9 mouse cellular contexts compared by ENCODE assay signal in the genomic region with DNA sequence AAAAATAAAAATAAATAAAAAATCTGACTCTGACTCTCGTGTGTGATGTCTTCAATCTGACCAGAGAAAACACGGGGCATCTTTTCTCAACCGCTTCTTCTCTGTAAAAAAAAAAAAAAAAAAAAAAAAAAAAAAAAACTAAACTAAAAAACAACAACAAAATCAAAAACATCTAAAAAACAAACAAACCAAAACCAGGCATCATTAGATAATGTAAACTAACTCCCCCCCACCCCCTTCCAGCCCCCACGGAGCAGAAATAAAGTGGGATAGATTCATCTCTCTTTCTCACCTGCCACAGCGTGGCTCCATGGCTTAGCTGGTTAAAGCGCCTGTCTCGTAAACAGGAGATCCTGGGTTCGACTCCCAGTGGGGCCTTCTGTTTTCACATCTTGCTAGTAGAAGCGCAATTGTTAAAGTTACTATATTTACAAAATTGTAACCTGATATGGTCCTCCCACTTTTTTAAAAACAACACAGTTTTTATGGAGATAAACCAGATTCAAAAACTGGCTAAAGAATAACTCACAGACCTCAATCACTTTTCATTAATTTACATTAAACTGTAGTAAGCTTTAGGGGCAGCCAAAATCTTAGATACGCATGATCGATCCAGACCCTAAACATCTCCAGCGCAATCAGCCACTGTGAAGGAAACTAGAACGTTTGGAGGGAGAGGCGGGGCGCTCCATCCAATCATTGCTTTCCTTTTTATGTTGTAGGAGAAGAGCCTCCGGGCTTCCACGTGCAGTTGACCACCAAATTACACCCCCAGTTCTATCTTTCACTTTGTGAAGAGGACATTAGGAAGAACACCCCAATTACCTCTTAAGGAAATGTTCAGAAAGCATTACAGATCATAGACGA. TPM values are rescaled to one million over a fixed set of nuclear protein-coding genes. Genes with fewer than 3 reads are reported as not detected.
DNase-seq lines count a peak whose midpoint lies in the region; ATAC-seq lines count a peak whose summit lies in the region.
"Had no signal": no experiment of that assay in that cellular context is flagged by ENCODE, and none has a peak within 500 bp of the region (broad histone marks: within the 10 kb centered on the region; RNA-seq: fewer than 3 reads in every experiment).

No protein-coding gene starts in this region.

- H3K4me3 ChIP-seq in heart, embryonic 10.5 days, result peak overlapping the region; percentile 63
- H3K4me3 ChIP-seq in embryonic facial prominence, embryonic 14.5 days (ENCODE audit: low read depth, low read length), result peak overlapping the region; percentile 33
- H3K4me3 ChIP-seq in intestine, embryonic 15.5 days (replicated peaks), result peak overlapping the region; percentile 30; the same call in 1 of the 2 replicates
- H3K4me3 ChIP-seq in liver, embryonic 13.5 days (replicated peaks), result peak overlapping the region; percentile 45
- peak overlapping the region; percentile 25; the same call in 1 of the 2 replicates for H3K4me3 ChIP-seq in stomach, embryonic 14.5 days (ENCODE audit: low read depth, low read length)

- H3K36me3 ChIP-seq in heart, embryonic 10.5 days, result no peaks in the 10 kb centered on the region
- no peaks in the 10 kb centered on the region for H3K36me3 ChIP-seq in embryonic facial prominence, embryonic 14.5 days (ENCODE audit: control insufficient read depth, insufficient read depth, low read length)
- no peaks in the 10 kb centered on the region for H3K36me3 ChIP-seq in intestine, embryonic 15.5 days
- no peaks in the 10 kb centered on the region for H3K36me3 ChIP-seq in liver, embryonic 13.5 days
- no peaks in the 10 kb centered on the region for H3K36me3 ChIP-seq in stomach, embryonic 14.5 days (ENCODE audit: control insufficient read depth, insufficient read depth, low read length)
- H3K36me3 ChIP-seq: G1E had no signal

- H3K4me2 ChIP-seq in embryonic facial prominence, embryonic 14.5 days (ENCODE audit: low read depth, low read length), result peak overlapping the region; percentile 52
- peak overlapping the region; percentile 59 for H3K4me2 ChIP-seq in intestine, embryonic 15.5 days (replicated peaks)
- H3K4me2 ChIP-seq in liver, embryonic 13.5 days, result peak overlapping the region; percentile 54
- H3K4me2 ChIP-seq in stomach, embryonic 14.5 days (replicated peaks; ENCODE audit: low read depth, low read length), result peak overlapping the region; percentile 41

- peak; percentile 76 for DNase-seq in heart, embryonic 10.5 days (ENCODE audit: low spot score)
- DNase-seq in heart, adult 9 months (ENCODE audit: low spot score in 2 of 2), result no peak
- DNase-seq in Muller cell, postnatal 12 days (ENCODE audit: inconsistent ontology term), result peak; percentile 58
- peak; percentile 64 for DNase-seq in embryonic facial prominence, embryonic 14.5 days (ENCODE audit: low spot score)
- no peak for DNase-seq in liver, embryonic 13.5 days

- WGBS in heart, embryonic 10.5 days, result 18% methylated on average over 18 of the region's 18 CpGs
- 13% methylated on average over 18 of the region's 18 CpGs for WGBS in embryonic facial prominence, embryonic 14.5 days
- WGBS in intestine, embryonic 15.5 days, result 22% methylated on average over 18 of the region's 18 CpGs
- WGBS in liver, embryonic 13.5 days (ENCODE audit: insufficient replicate concordance), result 15% methylated on average over 18 of the region's 18 CpGs
- WGBS in stomach, embryonic 14.5 days, result 19% methylated on average over 18 of the region's 18 CpGs

- H3K4me1 ChIP-seq in heart, embryonic 10.5 days, result peaks cover 7% of the 10 kb centered on the region; the same call in 1 of the 2 replicates
- H3K4me1 ChIP-seq in embryonic facial prominence, embryonic 14.5 days (ENCODE audit: control insufficient read depth, insufficient read depth, low read length), result no peaks in the 10 kb centered on the region; the same call in 1 of the 2 replicates
- no peaks in the 10 kb centered on the region for H3K4me1 ChIP-seq in intestine, embryonic 15.5 days (replicated peaks)
- H3K4me1 ChIP-seq in liver, embryonic 13.5 days (replicated peaks), result peaks cover 19% of the 10 kb centered on the region
- H3K4me1 ChIP-seq in stomach, embryonic 14.5 days (ENCODE audit: control insufficient read depth, insufficient read depth, low read length), result 0 out of 2 replicates have a peak, but pooled peaks cover 4% of the 10 kb centered on the region

- H3K27ac ChIP-seq in heart, embryonic 10.5 days, result no peak overlapping the region
- H3K27ac ChIP-seq in embryonic facial prominence, embryonic 14.5 days (replicated peaks; ENCODE audit: low read depth, low read length), result no peak overlapping the region
- no peak overlapping the region for H3K27ac ChIP-seq in intestine, embryonic 15.5 days
- H3K27ac ChIP-seq in liver, embryonic 13.5 days, result no peak overlapping the region
- H3K27ac ChIP-seq in stomach, embryonic 14.5 days (ENCODE audit: low read length), result no peak overlapping the region

- no peaks in the 10 kb centered on the region for H3K9me3 ChIP-seq in heart, embryonic 10.5 days
- no peaks in the 10 kb centered on the region for H3K9me3 ChIP-seq in embryonic facial prominence, embryonic 14.5 days (ENCODE audit: control insufficient read depth, low read length)
- H3K9me3 ChIP-seq in intestine, embryonic 15.5 days, result no peaks in the 10 kb centered on the region
- no peaks in the 10 kb centered on the region for H3K9me3 ChIP-seq in liver, embryonic 13.5 days (replicated peaks)
- H3K9me3 ChIP-seq in stomach, embryonic 14.5 days (ENCODE audit: control insufficient read depth, low read depth, low read length), result no peaks in the 10 kb centered on the region
- H3K9me3 ChIP-seq: G1E had no signal

- no peak for ATAC-seq in embryonic facial prominence, embryonic 14.5 days (ENCODE audit: low read depth)
- no peak for ATAC-seq in intestine, embryonic 15.5 days
- ATAC-seq in liver, embryonic 13.5 days (ENCODE audit: low read depth), result no peak
- ATAC-seq in stomach, embryonic 14.5 days (ENCODE audit: insufficient number of reproducible peaks, insufficient read depth, low FRiP score, low read depth), result no peak
- ATAC-seq in monocyte, adult 5-6 weeks (replicated peaks; ENCODE audit: insufficient number of reproducible peaks, low FRiP score, low TSS enrichment, poor library complexity, severe bottlenecking), result no peak

- H3K9ac ChIP-seq in embryonic facial prominence, embryonic 14.5 days (ENCODE audit: low read depth, low read length), result peak overlapping the region; percentile 45; the same call in 1 of the 2 replicates
- H3K9ac ChIP-seq in intestine, embryonic 15.5 days, result no peak overlapping the region
- H3K9ac ChIP-seq in liver, embryonic 13.5 days, result no peak overlapping the region
- H3K9ac ChIP-seq in stomach, embryonic 14.5 days (replicated peaks; ENCODE audit: low read depth, low read length), result no peak overlapping the region

- no peaks in the 10 kb centered on the region for H3K27me3 ChIP-seq in heart, embryonic 10.5 days (ENCODE audit: insufficient read depth, poor library complexity, severe bottlenecking)
- H3K27me3 ChIP-seq in embryonic facial prominence, embryonic 14.5 days (replicated peaks; ENCODE audit: control insufficient read depth, insufficient read depth, low read length), result peaks cover 8% of the 10 kb centered on the region; the same call in 1 of the 2 replicates
- H3K27me3 ChIP-seq in intestine, embryonic 15.5 days (replicated peaks), result no peaks in the 10 kb centered on the region
- H3K27me3 ChIP-seq in liver, embryonic 13.5 days, result peaks cover 43% of the 10 kb centered on the region
- H3K27me3 ChIP-seq in stomach, embryonic 14.5 days (ENCODE audit: control insufficient read depth, insufficient read depth, low read length), result no peaks in the 10 kb centered on the region

RNA-seq across cellular contexts. Expression of a gene that starts 10.8 kb away (rescaled TPM):
- polyA plus RNA-seq in heart, embryonic 10.5 days (2016; fragmentation: Nextera tagmentation; extraction: Ambion mirVana), result not detected in 2 replicates
- not detected in 2 replicates for polyA plus RNA-seq in embryonic facial prominence, embryonic 14.5 days (2014; fragmentation: Nextera tagmentation; extraction: Ambion mirVana)
- not detected in 2 replicates for polyA plus RNA-seq in intestine, embryonic 15.5 days (2015; fragmentation: Nextera tagmentation; extraction: Ambion mirVana)
- not detected in 2 replicates for polyA plus RNA-seq in liver, embryonic 13.5 days (2015; fragmentation: Nextera tagmentation; extraction: Ambion mirVana)
- polyA plus RNA-seq in stomach, embryonic 14.5 days (2014; fragmentation: Nextera tagmentation; extraction: Ambion mirVana), result not detected in 2 replicates
- total RNA-seq in monocyte, adult 5-6 weeks (2017), result not detected in 3 replicates
- polyA plus RNA-seq: G1E had no signal

RNA-seq across cellular contexts. Expression of a gene that starts 24.0 kb away (rescaled TPM):
- not detected in 2 replicates for polyA plus RNA-seq in heart, embryonic 10.5 days (2016; fragmentation: Nextera tagmentation; extraction: Ambion mirVana)
- not detected in 2 replicates for polyA plus RNA-seq in embryonic facial prominence, embryonic 14.5 days (2014; fragmentation: Nextera tagmentation; extraction: Ambion mirVana)
- polyA plus RNA-seq in intestine, embryonic 15.5 days (2015; fragmentation: Nextera tagmentation; extraction: Ambion mirVana), result not detected in 2 replicates
- polyA plus RNA-seq in liver, embryonic 13.5 days (2015; fragmentation: Nextera tagmentation; extraction: Ambion mirVana), result not detected in 2 replicates
- not detected in 2 replicates for polyA plus RNA-seq in stomach, embryonic 14.5 days (2014; fragmentation: Nextera tagmentation; extraction: Ambion mirVana)
- not detected in 3 replicates for total RNA-seq in monocyte, adult 5-6 weeks (2017)
- polyA plus RNA-seq: G1E had no signal

RNA-seq across cellular contexts. Expression of a gene that starts 30.2 kb away (rescaled TPM):
- not detected in 2 replicates for polyA plus RNA-seq in heart, embryonic 10.5 days (2016; fragmentation: Nextera tagmentation; extraction: Ambion mirVana)
- not detected in 2 replicates for polyA plus RNA-seq in embryonic facial prominence, embryonic 14.5 days (2014; fragmentation: Nextera tagmentation; extraction: Ambion mirVana)
- polyA plus RNA-seq in intestine, embryonic 15.5 days (2015; fragmentation: Nextera tagmentation; extraction: Ambion mirVana), result not detected in 2 replicates
- not detected in 2 replicates for polyA plus RNA-seq in liver, embryonic 13.5 days (2015; fragmentation: Nextera tagmentation; extraction: Ambion mirVana)
- polyA plus RNA-seq in stomach, embryonic 14.5 days (2014; fragmentation: Nextera tagmentation; extraction: Ambion mirVana), result not detected in 2 replicates
- not detected in 3 replicates for total RNA-seq in monocyte, adult 5-6 weeks (2017)
- polyA plus RNA-seq: G1E had no signal

RNA-seq across cellular contexts. Expression of a gene that starts 39.9 kb away (rescaled TPM):
- 8.9 and 12.5 TPM in 2 replicates for polyA plus RNA-seq in heart, embryonic 10.5 days (2016; fragmentation: Nextera tagmentation; extraction: Ambion mirVana)
- polyA plus RNA-seq in embryonic facial prominence, embryonic 14.5 days (2014; fragmentation: Nextera tagmentation; extraction: Ambion mirVana), result 11.1 and 12.7 TPM in 2 replicates
- 8.6 and 8.7 TPM in 2 replicates for polyA plus RNA-seq in intestine, embryonic 15.5 days (2015; fragmentation: Nextera tagmentation; extraction: Ambion mirVana)
- polyA plus RNA-seq in liver, embryonic 13.5 days (2015; fragmentation: Nextera tagmentation; extraction: Ambion mirVana), result 4.4 and 5.0 TPM in 2 replicates
- 11.5 and 12.3 TPM in 2 replicates for polyA plus RNA-seq in stomach, embryonic 14.5 days (2014; fragmentation: Nextera tagmentation; extraction: Ambion mirVana)
- 4.3 to 8.4 TPM (median 7.9 TPM) in 3 replicates for total RNA-seq in monocyte, adult 5-6 weeks (2017)

Comparison
In these comparisons a context has a peak if more than half of its experiments do, and no peak if none do; other contexts are left out.
1. DNase-seq: peak in heart, embryonic 10.5 days (single experiment), Muller cell, postnatal 12 days (single experiment) and embryonic facial prominence, embryonic 14.5 days (single experiment); none in heart, adult 9 months (0 of 2) and liver, embryonic 13.5 days (single experiment).
2. Peak in every context shown above with its lines, with median percentiles within 50 percentile points of each other: H3K4me3 ChIP-seq and H3K4me2 ChIP-seq.